Mouse (Mus musculus) inflammation-experienced regulatory T-cells, adult 6 months (primary cell): ENCODE results near the gene Gmfg. TPM values are rescaled to one million over a fixed set of nuclear protein-coding genes. Genes with fewer than 3 reads are reported as not detected.

ENCODE experiments used
- ATAC-seq: one replicate; pipeline ENCODE4 v1.8.0; 2017
- polyA plus RNA-seq, 3 experiments: library from polyadenylated mRNA; unstranded; fragments of 100-300 nt; shearing (Covaris generic); gene quantifications; one replicate each; pipeline ENCODE4 v1.2.1; 2017

Gene Gmfg
- polyA plus RNA-seq: 100 to 1,000 TPM; 470 to 850 (median 500) TPM

GRCm38 (mm10) chr7:28436932-28437570 lies at the start of gene Gmfg:
TSS of gene Gmfg (plus strand) at chr7:28437447.
- ATAC-seq: peak; percentile 46

DNA sequence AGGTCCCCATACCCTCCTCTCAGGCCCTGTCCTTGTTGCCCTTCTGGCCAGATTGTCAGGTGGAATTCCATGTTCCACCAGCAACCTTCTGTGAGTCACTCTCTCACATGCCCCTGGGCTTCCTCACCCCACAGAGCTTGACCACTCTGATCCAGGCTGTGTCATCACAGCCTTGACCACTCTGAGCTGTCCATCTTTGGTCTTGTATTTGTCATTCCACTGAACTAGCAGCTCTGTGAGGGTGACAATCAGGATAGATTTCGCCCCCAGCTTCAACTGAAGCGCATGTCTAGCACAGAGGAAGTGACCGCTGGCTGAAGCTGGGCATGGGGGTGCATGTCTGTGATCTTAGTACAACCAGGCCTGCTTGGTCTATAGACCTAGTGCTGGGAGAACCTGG lies 46.9 kb upstream of the Gmfg start:
- ATAC-seq: no peak

DNA sequence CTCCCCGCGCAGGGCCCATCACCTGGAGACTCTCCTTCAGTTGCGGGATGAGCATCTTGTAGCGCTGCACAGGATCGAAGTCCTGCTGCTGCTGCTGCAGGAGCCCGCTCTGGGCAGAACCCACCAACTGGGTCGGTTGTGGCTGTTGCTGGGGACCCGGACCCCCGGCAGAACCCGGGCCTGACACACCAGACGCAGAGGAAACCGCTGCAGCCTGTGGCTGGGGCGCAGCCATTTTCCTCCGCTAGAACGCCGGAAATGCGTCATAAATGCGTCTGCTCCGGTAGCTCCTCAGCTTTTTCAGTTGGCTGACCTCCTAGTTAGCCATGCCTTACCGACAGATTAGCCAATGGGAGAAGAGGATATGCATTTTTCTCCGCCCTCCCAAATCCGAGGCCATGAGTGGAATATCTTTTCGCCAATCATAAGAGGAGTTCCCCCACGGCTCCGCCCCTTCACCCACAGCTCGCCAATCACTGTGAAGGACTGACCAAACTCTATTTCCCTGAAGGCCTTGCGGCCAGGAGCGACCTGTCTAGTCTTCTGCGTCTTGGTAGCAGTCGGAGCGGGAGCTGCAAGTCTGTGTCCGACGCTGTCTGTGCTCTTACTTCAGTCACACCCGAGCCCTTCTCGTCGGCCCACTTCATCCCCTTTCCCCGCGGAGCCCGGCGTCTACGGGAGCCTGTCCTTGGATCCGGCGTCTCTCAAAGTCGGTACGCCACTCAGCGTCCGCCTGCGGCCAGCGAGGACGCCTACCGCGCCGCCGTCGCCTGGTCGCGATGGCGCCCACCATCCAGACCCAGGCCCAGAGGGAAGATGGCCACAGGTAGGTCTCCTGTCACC lies 44.6 kb upstream of the Gmfg start, which contains the start of the genes Med29 and Paf1:
TSS of gene Med29 (minus strand) at position 280 of the 843 bp plus-strand sequence.
TSS of gene Paf1 (plus strand) at position 523 of the 843 bp plus-strand sequence.
- ATAC-seq: peak; percentile 98

DNA sequence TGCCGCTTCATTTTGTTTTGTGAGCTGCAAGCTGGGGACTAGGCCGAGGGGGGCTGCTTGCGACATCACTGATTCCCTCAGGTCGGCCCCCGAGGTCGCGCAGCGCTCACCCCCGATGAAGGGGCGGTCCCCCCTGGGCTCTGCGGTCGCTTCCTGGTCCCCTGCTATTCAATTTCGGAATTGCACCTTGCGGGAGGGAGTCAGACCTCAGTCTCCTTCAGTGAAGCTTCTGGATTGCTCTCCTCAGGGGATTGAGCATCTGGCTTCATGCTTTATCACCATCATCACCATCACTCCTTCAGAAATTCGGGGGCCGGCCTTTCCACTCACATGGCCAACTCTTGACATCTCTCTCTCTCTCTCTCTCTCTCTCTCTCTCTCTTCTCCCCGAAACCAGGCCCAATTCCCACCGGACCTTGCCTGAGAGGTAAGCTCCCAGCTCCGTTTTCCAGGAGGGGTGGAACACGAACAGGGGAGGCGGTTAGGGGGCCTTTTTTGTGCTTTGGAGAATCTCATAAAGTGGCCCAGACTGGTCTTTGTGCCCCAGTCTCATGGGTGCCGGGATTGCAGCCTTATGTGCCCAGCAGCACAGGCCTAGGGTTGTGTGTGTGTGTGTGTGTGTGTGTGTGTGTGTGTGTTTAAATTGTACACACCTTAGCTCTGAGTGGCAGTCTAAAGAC lies 43.8 kb upstream of the Gmfg start:
- ATAC-seq: peak; percentile 2

DNA sequence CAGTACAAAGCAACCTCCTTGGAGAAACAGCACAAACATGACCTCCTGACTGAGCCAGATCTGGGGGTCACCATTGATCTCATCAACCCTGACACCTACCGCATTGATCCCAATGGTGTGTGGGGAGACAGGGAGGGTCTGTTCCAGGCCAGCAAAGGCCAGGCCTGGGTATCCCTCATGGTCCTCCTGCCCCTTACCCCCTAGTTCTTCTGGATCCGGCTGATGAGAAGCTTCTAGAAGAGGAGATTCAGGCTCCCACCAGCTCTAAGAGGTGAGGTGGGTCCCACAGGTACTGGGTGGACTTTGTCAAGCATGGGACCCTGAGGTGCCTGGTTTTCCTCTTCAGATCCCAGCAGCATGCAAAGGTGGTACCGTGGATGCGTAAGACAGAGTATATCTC lies 41.8 kb upstream of the Gmfg start:
- no peak for ATAC-seq

GRCm38 (mm10) chr7:28398000-28398399 lies 39.2 kb upstream of the Gmfg start:
- ATAC-seq: no peak

DNA sequence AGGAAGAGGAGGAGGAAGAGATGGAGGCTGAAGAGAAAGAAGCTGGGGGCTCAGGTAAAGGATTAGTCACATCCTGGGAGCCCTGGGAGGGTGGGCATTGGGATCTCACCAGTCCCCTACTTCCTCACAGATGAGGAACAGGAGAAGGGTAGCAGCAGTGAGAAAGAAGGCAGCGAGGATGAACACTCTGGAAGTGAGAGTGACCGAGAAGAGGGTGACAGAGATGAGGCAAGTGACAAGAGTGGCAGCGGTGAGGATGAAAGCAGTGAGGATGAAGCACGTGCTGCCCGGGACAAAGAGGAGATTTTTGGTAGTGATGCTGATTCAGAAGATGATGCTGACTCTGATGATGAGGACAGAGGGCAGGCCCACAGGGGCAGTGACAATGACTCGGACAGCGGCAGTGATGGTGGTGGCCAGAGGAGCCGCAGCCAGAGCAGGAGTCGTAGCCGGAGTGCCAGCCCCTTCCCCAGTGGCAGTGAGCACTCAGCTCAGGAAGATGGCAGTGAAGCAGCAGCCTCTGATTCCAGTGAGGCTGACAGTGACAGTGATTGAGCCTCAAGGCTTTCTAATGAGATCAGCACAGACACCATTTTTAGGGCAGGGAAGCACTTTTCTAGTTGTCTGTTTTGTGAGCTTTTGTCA lies 38.4 kb upstream of the Gmfg start:
- no peak for ATAC-seq

DNA sequence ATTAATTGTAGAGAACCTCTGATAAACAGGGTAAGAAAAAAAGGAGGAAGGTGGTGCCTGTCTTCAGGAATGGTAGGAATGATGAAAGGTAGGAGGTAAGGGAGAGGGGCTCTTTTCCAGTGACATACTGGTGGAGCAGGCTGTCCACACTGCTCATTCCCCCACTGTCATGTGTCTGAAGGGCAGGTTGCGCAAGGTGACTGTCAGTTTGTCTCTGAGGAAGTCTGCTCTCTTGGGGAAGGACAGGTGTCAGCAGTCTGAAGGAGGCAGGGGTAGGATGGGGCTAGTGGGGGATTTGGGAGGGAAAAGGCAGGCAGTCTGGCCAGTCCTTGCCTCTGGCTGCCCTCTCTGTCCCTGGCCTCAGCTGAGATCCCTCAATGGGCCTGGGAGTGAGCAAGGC lies 36.2 kb upstream of the Gmfg start:
- ATAC-seq: no peak

DNA sequence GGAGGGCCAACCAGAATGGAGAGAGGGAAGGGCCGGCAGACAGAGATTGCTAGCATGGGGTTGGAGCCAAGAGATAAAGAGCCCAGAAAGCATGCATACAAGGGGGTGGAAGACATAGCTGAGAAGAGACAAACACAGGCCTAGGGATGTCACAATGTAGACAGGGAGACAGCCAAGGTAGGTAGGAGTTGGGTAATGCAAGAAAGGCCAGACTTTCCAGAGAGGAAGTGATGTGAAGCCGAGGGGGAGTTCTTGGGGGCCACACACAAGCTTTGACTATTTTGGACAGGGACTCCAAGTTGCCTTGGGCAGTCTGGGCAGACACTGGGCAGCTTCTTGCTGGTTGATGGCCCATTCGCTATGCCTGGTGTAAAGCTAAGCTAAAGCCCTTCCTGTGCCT lies 35.3 kb upstream of the Gmfg start:
- no peak for ATAC-seq

DNA sequence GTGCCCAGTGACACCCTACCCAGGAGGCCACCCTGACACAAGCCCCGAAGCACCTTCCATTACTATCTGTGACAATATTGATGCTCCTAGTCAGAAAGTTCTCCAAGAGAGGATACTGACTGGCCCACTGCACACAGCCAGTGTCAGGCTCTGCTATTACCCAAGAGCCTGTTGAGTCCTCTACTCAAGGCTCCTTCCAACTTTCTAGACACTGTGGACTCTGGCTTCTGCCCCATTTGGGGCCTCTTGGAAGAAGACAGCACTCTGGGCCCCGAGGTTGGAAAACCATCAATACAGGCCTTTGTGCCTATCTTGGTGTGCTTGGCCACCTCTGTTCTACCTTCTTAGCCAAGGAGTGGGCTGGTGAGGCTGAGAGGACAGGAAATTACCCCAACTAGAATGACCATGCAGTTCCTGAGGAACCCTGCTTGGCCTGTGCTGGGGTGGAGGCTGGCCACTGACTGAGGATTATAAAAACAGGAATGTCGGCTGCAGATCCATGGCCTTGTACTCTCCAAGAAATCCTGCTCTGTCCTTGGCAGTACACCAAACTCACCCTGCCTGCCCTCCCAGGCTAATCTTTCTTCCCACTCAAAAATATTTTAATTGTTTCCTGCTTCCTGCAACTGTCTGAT lies 26.3 kb upstream of the Gmfg start:
- no peak for ATAC-seq

- ATAC-seq: no peak
Observed at GRCm38 (mm10) chr7:28412826-28413225, 24.4 kb upstream of the Gmfg start.

- no peak for ATAC-seq
Observed at GRCm38 (mm10) chr7:28417368-28417767, 19.9 kb upstream of the Gmfg start.

GRCm38 (mm10) chr7:28418096-28418670 lies 19.1 kb upstream of the Gmfg start:
- no peak for ATAC-seq

- no peak for ATAC-seq
Observed at GRCm38 (mm10) chr7:28419416-28419815, 17.8 kb upstream of the Gmfg start.

- no peak for ATAC-seq
Observed at GRCm38 (mm10) chr7:28423018-28423417, 14.2 kb upstream of the Gmfg start.

DNA sequence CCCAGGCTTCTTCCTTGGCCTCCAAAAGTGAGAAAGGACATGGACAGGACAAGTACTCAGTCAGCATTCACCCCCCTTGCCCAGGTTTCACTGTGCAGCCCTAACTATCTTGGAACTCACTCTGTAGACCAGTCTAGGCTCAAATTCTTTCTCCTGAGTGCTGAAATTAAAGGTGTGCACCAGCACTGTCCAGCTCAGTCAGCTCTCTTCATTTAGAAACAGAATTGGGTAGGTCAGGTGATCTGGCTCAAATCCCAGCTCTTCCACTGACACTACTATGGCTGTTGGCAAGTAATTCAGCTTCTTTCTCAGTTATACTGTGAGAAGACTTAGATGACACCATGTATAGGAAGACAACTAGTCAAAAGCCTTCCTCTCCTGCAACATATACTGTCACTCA lies 9.5 kb upstream of the Gmfg start:
- ATAC-seq: no peak

- no peak for ATAC-seq
Observed at GRCm38 (mm10) chr7:28430512-28430911, 6.7 kb upstream of the Gmfg start.

DNA sequence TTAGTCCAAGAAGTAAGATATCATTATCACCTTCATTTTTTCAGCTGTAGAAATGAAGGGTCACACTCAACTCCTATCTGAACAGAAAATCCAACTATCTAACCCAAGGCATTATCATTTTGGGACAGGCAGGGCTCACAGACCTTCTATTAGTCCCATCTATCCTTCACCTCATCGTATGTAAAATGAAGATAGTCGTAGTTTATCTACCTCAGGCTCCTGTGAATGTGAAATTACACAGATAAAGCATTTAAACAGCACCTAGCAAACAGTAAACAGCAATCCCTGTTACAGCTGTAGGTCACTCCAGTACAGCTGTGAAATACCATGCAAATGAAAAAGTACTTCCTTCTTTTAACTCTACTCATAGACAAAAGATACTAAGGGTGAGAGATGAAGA lies 5.0 kb upstream of the Gmfg start:
- no peak for ATAC-seq

GRCm38 (mm10) chr7:28435660-28436259 lies 1.5 kb upstream of the Gmfg start:
- no peak for ATAC-seq

DNA sequence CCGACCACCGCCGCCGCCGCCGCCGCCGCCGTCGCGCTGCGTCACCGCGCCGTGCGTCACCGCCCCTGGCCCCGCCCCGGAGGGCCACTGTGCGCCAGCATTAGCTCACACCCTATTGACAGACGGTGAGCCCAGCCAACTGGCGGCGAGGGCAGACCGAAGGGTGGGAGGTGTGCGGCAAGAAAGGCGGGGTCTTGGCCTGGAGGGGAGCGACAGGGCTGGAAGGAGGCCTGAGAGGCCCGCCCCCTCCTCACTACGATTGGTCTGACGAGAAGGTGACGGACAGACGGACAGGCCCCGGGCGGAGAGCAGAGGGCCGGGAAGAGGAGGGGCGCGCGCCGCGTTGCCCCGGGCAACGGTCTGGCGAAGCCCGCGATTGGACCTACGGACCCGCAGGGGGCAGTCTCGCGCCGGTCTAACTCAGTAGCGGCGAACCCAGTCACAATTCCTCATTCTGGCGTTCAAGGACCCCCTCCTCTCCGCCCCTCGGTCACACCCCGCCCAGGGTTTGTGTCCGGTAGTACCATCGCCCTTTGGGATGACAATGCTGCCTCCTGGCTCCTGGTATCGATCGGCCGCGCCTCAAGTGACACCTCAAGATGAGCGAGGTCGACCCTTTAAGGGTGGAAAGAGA lies 859 bp upstream of the Gmfg start:
- ATAC-seq: peak; percentile 88

GRCm38 (mm10) chr7:28437964-28438363 lies 717 bp downstream of the Gmfg start:
- ATAC-seq: no peak
